Mouse (Mus musculus) kidney, adult 9 months (tissue): ENCODE measurements at regions not wholly inside any gene's neighbourhood (a gene's known extent, or its start where the extent isn't known, plus 50 kb on each side); places are given as distances from the start of the nearest gene placed in this dataset.

Experiments
- DNase-seq: peaks from one replicate; pipeline ENCODE4 v3.0.0; 2022

GRCm38 (mm10) chr10:123997260-123997659, 733.5 kb downstream of the Fam19a2 start:
- no peak for DNase-seq

- DNase-seq: no peak
Measured at GRCm38 (mm10) chr10:123998959-123999358, 735.2 kb downstream of the Fam19a2 start.

- no peak for DNase-seq
Measured at GRCm38 (mm10) chr10:124045031-124045430, 781.2 kb downstream of the Fam19a2 start.

GRCm38 (mm10) chr10:124045791-124046190, 782.0 kb downstream of the Fam19a2 start:
- DNase-seq: no peak

GRCm38 (mm10) chr10:124082756-124083155, 819.0 kb downstream of the Fam19a2 start:
- no peak for DNase-seq

GRCm38 (mm10) chr10:124090547-124090946, 826.8 kb downstream of the Fam19a2 start:
- no peak for DNase-seq

- no peak for DNase-seq
Measured at GRCm38 (mm10) chr10:124091364-124091763, 827.6 kb downstream of the Fam19a2 start.

- no peak for DNase-seq
Measured at GRCm38 (mm10) chr10:124119585-124119984, 855.8 kb downstream of the Fam19a2 start.

- no peak for DNase-seq
Measured at GRCm38 (mm10) chr10:124138456-124138855, 874.7 kb downstream of the Fam19a2 start.

GRCm38 (mm10) chr10:124142336-124142735, 878.5 kb downstream of the Fam19a2 start:
- DNase-seq: no peak

- no peak for DNase-seq
Measured at GRCm38 (mm10) chr10:124146751-124147469, 883.1 kb downstream of the Fam19a2 start.

GRCm38 (mm10) chr10:124163441-124163840, 899.6 kb downstream of the Fam19a2 start:
- DNase-seq: no peak

GRCm38 (mm10) chr10:124175598-124175997, 911.8 kb downstream of the Fam19a2 start:
- no peak for DNase-seq

- DNase-seq: no peak
Measured at GRCm38 (mm10) chr10:124208317-124208716, 944.5 kb downstream of the Fam19a2 start.

GRCm38 (mm10) chr10:124219461-124219860, 955.7 kb downstream of the Fam19a2 start:
- DNase-seq: no peak

- DNase-seq: no peak
Measured at GRCm38 (mm10) chr10:124222068-124222467, 958.3 kb downstream of the Fam19a2 start.

GRCm38 (mm10) chr10:124227061-124227460, 963.3 kb downstream of the Fam19a2 start:
- no peak for DNase-seq

- no peak for DNase-seq
Measured at GRCm38 (mm10) chr10:124249358-124249757, 985.6 kb downstream of the Fam19a2 start.

- no peak for DNase-seq
Measured at GRCm38 (mm10) chr10:124250004-124250403, 986.2 kb downstream of the Fam19a2 start.

GRCm38 (mm10) chr10:124288301-124288995, 1024.7 kb downstream of the Fam19a2 start:
- DNase-seq: no peak

- no peak for DNase-seq
Measured at GRCm38 (mm10) chr10:124297198-124297677, 1033.4 kb downstream of the Fam19a2 start.

- no peak for DNase-seq
Measured at GRCm38 (mm10) chr10:124304683-124305082, 1040.9 kb downstream of the Fam19a2 start.

GRCm38 (mm10) chr10:124305644-124306043, 1041.8 kb downstream of the Fam19a2 start:
- DNase-seq: peak; percentile 56

- DNase-seq: no peak
Measured at GRCm38 (mm10) chr10:124318761-124319160, 1055.0 kb downstream of the Fam19a2 start.
